Mouse (Mus musculus) forebrain, embryonic 16.5 days (tissue): ENCODE results near the gene Ctnnd2. TPM values are rescaled to one million over a fixed set of nuclear protein-coding genes. Genes with fewer than 3 reads are reported as not detected.

Experiments
- ATAC-seq: fragments of 200-750 bp; cut with Nextera tagmentation; 2 replicates; pipeline ENCODE4 v1.8.0; 2017; ENCODE audit warnings: mild to moderate bottlenecking, moderate library complexity
- H3K27ac ChIP-seq: fragments of 300-500 bp; sonication (generic); 2 replicates; pipeline ENCODE4 v1.5.1; 2014; ENCODE audit warnings: low read length, control low read depth
- H3K27me3 ChIP-seq: fragments of 300-500 bp; sonication (generic); replicated peaks from 2 replicates; pipeline ENCODE4 v1.6.1; 2014; ENCODE audit warnings: low read length; ENCODE audit not compliant: control insufficient read depth, insufficient read depth
- H3K36me3 ChIP-seq: fragments of 300-500 bp; sonication (generic); 2 replicates; pipeline ENCODE4 v1.6.1; 2014; ENCODE audit not compliant: control insufficient read depth, insufficient read depth
- H3K4me1 ChIP-seq: fragments of 300-500 bp; sonication (generic); replicated peaks from 2 replicates; pipeline ENCODE4 v1.6.1; 2014; ENCODE audit warnings: low read length; ENCODE audit not compliant: control insufficient read depth, insufficient read depth
- H3K4me2 ChIP-seq: fragments of 300-500 bp; sonication (generic); 2 replicates; pipeline ENCODE4 v1.6.1; 2014; ENCODE audit warnings: mild to moderate bottlenecking, low read length, control low read depth
- H3K4me3 ChIP-seq: fragments of 300-500 bp; sonication (generic); replicated peaks from 2 replicates; pipeline ENCODE4 v1.5.1; 2014; ENCODE audit warnings: mild to moderate bottlenecking, low read length, control low read depth
- H3K9ac ChIP-seq: fragments of 300-500 bp; sonication (generic); replicated peaks from 2 replicates; pipeline ENCODE4 v1.6.1; 2014; ENCODE audit warnings: low read depth, low read length, control low read depth
- H3K9me3 ChIP-seq: fragments of 300-500 bp; sonication (generic); 2 replicates; pipeline ENCODE4 v1.6.1; 2016; ENCODE audit warnings: low read length; ENCODE audit not compliant: control insufficient read depth
- WGBS: fragments of 180-500 bp; shearing (Covaris S2); extraction: QIAGEN DNeasy Blood & Tissue Kit; methylation state at CpG from one replicate; pipeline ENCODE4 v1.1.7; 2014; 5-methylcytosine and 5-hydroxymethylcytosine counted together
- polyA plus RNA-seq: library from polyadenylated mRNA; unstranded; fragments of >200 nt; fragmentation: Nextera tagmentation; extraction: Ambion mirVana; gene quantifications from 2 replicates; pipeline ENCODE4 v1.2.1, GENCODE M21; 2015

The Ctnnd2 gene
- polyA plus RNA-seq, 1 experiment from 2014 or later = 82.7 TPM

GRCm38 (mm10) chr15:30913360-30913759 lies 741.0 kb downstream of the Ctnnd2 start:
- no peak overlapping the region for H3K4me3 ChIP-seq
- no peaks in the 10 kb centered on the region for H3K9me3 ChIP-seq
- no peaks in the 10 kb centered on the region for H3K4me1 ChIP-seq
- no peaks in the 10 kb centered on the region for H3K36me3 ChIP-seq
- ATAC-seq = no peak
- H3K9ac ChIP-seq = no peak overlapping the region
- WGBS = 82% methylated on average over 5 of the region's 5 CpGs
- no peaks in the 10 kb centered on the region for H3K27me3 ChIP-seq
- H3K4me2 ChIP-seq = no peak overlapping the region
- H3K27ac ChIP-seq = no peak overlapping the region

GRCm38 (mm10) chr15:30925838-30926237 lies 753.4 kb downstream of the Ctnnd2 start:
- whole genome bisulfite sequencing = 84% methylated on average over 5 of the region's 5 CpGs
- Histone ChIP-seq H3K4me1 (no peaks in the 10 kb centered on the region), H3K4me2 (no peak overlapping the region), H3K9ac (no peak overlapping the region), H3K4me3 (no peak overlapping the region), H3K36me3 (0 out of 2 replicates have a peak, but pooled peaks cover 2% of the 10 kb centered on the region), H3K27ac (no peak overlapping the region), H3K9me3 (no peaks in the 10 kb centered on the region), H3K27me3 (no peaks in the 10 kb centered on the region)
- ATAC-seq = no peak

GRCm38 (mm10) chr15:30927632-30928031 lies 755.2 kb downstream of the Ctnnd2 start:
- Histone ChIP-seq H3K9me3 (no peaks in the 10 kb centered on the region), H3K27ac (no peak overlapping the region), H3K36me3 (no peaks in the 10 kb centered on the region), H3K9ac (no peak overlapping the region), H3K4me2 (no peak overlapping the region), H3K4me1 (no peaks in the 10 kb centered on the region), H3K4me3 (no peak overlapping the region), H3K27me3 (no peaks in the 10 kb centered on the region)
- whole genome bisulfite sequencing = 61% methylated on average over 7 of the region's 7 CpGs
- ATAC-seq = no peak

GRCm38 (mm10) chr15:30931906-30932305 lies 759.5 kb downstream of the Ctnnd2 start:
- H3K4me3 ChIP-seq = no peak overlapping the region
- no peaks in the 10 kb centered on the region; the same call in 1 of the 2 replicates for H3K36me3 ChIP-seq
- no peak overlapping the region for H3K27ac ChIP-seq
- H3K4me2 ChIP-seq = no peak overlapping the region
- WGBS = 90% methylated on average over 5 of the region's 5 CpGs
- no peak for ATAC-seq
- H3K4me1 ChIP-seq = no peaks in the 10 kb centered on the region
- no peaks in the 10 kb centered on the region for H3K27me3 ChIP-seq
- H3K9me3 ChIP-seq = no peaks in the 10 kb centered on the region
- no peak overlapping the region for H3K9ac ChIP-seq

GRCm38 (mm10) chr15:30945863-30946262 lies 773.5 kb downstream of the Ctnnd2 start:
- Histone ChIP-seq H3K4me1 (no peaks in the 10 kb centered on the region), H3K9me3 (no peaks in the 10 kb centered on the region), H3K9ac (no peak overlapping the region), H3K27ac (no peak overlapping the region), H3K4me2 (no peak overlapping the region), H3K27me3 (no peaks in the 10 kb centered on the region), H3K36me3 (no peaks in the 10 kb centered on the region), H3K4me3 (no peak overlapping the region)
- WGBS = 70% methylated on average over 1 of the region's 1 CpGs
- ATAC-seq = no peak

- Histone ChIP-seq H3K4me1 (no peaks in the 10 kb centered on the region), H3K4me3 (no peak overlapping the region), H3K9me3 (no peaks in the 10 kb centered on the region), H3K27me3 (no peaks in the 10 kb centered on the region), H3K4me2 (no peak overlapping the region), H3K27ac (no peak overlapping the region), H3K36me3 (no peaks in the 10 kb centered on the region), H3K9ac (no peak overlapping the region)
- ATAC-seq = no peak
- 73% methylated on average over 4 of the region's 4 CpGs for WGBS
Observed at GRCm38 (mm10) chr15:30958513-30958912, 786.1 kb downstream of the Ctnnd2 start.

GRCm38 (mm10) chr15:30962421-30963160 lies 790.2 kb downstream of the Ctnnd2 start:
- Histone ChIP-seq H3K36me3 (no peaks in the 10 kb centered on the region), H3K4me1 (no peaks in the 10 kb centered on the region), H3K9me3 (no peaks in the 10 kb centered on the region), H3K9ac (no peak overlapping the region), H3K4me3 (no peak overlapping the region), H3K4me2 (no peak overlapping the region), H3K27ac (no peak overlapping the region), H3K27me3 (no peaks in the 10 kb centered on the region)
- 59% methylated on average over 8 of the region's 8 CpGs for WGBS
- ATAC-seq = no peak

GRCm38 (mm10) chr15:30964046-30964445 lies 791.7 kb downstream of the Ctnnd2 start:
- H3K9me3 ChIP-seq = no peaks in the 10 kb centered on the region
- H3K4me2 ChIP-seq = no peak overlapping the region

GRCm38 (mm10) chr15:30964865-30965679 lies 792.7 kb downstream of the Ctnnd2 start:
- Histone ChIP-seq H3K27ac (no peak overlapping the region), H3K9ac (no peak overlapping the region), H3K9me3 (no peaks in the 10 kb centered on the region), H3K36me3 (no peaks in the 10 kb centered on the region), H3K4me2 (no peak overlapping the region), H3K27me3 (no peaks in the 10 kb centered on the region), H3K4me1 (no peaks in the 10 kb centered on the region), H3K4me3 (no peak overlapping the region)
- 87% methylated on average over 4 of the region's 4 CpGs for WGBS
- ATAC-seq = no peak

More at GRCm38 (mm10) chr15:30964046-30964445, 791.7 kb downstream of the Ctnnd2 start:
- H3K4me1 ChIP-seq = no peaks in the 10 kb centered on the region
- 94% methylated on average over 7 of the region's 7 CpGs for WGBS
- H3K4me3 ChIP-seq = no peak overlapping the region
- no peak overlapping the region for H3K9ac ChIP-seq
- no peaks in the 10 kb centered on the region for H3K36me3 ChIP-seq
- H3K27ac ChIP-seq = no peak overlapping the region
- no peak for ATAC-seq
- no peaks in the 10 kb centered on the region for H3K27me3 ChIP-seq
